Mouse (Mus musculus) gastrocnemius, postnatal 36 days (tissue): Measurements from ENCODE around the gene Rnf5. TPM values are rescaled to one million over a fixed set of nuclear protein-coding genes. Genes with fewer than 3 reads are reported as not detected.

Experiments
- DNase-seq, 2 experiments: peaks; one replicate each; pipeline ENCODE4 v3.0.0; 2022
- intact Hi-C: fragments of 180-260 bp; cut with DNase I; formaldehyde crosslinking; loops from one replicate; pipeline ENCODE4 v1.15.1; 2025
- total RNA-seq, 2 experiments: library from RNA; stranded (reverse); gene quantifications; 2 replicates each; pipeline ENCODE4 v1.2.3; 2021

The Rnf5 gene
- total RNA-seq, 2 experiments from 2014 or later = 17.3 to 18.0 TPM

DNA sequence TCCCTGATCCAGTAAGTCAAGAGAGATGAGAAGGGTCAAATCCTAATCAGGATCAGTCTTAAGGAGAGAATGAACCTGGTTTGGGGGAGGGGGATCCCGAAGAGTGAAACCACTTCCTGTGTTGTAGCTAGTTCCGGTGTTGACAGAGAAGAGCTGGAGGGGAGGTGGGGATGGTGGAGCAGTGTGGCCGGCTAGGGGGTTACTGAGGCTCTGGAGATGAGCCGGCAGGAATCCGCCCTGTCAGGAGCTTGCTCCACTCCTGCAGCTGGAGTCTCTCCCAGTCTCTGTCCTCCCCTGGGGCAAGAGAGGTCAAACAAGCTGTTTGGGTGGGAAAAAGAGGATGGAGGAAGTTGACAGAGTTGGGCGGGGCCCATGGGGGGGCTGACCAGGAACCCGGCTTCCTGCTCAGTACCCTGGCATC is 13.8 kb downstream of the Rnf5 start, which contains the start of gene Gpsm3:
Gene Gpsm3, plus strand, starts transcription at position 126 of the 421 bp plus-strand sequence.
- intact Hi-C loops = loop anchor here (10.0 kb wide), 1 partner anchor 655 kb away; the partner anchor contains the start of gene Ddx39b
- peak; percentile 66 to 72 for DNase-seq

DNA sequence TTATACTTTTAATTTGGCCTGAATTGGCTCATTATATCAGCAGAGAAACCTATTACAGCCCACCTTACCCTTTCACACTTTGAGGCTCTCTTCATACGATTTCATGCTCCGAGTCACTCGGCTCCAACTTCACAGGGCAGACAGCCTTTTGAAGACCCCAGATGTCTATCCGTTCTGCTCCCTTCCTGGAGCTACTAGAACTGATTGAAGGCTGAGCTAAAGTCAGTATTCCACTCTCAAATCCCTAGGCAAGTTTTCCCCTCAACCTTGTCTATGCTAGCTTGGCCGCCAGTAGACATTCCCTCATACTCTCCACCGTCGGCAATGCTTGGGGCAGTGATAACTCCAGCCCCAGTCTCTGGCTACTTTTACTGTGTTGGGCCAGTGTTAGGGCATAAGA is 14.3 kb downstream of the Rnf5 start:
- DNase-seq = no peak
- intact Hi-C loops = no loop called here

DNA sequence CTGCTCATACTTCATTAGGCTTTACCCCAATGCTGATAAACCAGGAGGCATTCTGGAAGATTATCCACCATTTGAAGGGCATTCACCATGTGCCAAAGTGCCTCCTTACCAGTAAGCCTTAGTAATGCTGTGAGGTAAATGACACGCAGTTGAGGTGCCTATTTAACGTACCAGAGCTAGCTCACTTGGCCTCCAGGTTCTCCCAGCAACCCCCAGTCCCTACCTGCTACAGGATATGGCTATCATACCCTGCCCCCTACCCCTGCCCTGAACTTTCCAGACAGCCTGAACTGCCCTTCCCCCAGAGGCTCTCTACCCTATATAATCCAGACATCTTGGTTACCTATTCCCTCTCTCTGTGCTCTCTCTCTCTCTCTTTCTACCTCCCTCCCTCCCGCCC is 14.7 kb downstream of the Rnf5 start:
- intact Hi-C loops = no loop called here

DNA sequence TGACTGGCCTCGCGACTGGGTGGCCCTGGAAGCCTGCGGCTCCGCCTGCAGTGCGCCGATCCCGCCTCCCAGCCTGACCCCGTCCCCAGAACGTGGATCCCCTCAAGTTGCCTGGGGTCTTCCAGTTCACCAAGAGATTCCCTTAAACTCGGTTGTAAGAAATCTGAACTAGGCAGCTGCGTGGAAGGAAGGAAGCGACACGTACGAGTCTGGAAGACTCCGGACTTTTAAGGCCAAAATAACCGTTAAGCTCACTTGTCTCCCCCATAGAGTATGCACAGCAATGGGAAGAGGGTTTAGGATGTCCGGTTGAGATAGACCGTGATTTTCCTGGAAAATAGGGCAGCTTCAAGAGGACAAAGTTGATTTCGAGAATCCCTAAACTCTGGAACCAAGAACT is 15.7 kb downstream of the Rnf5 start:
- intact Hi-C loops = no loop called here
- DNase-seq = no peak

More for the DNA sequence above, 14.7 kb downstream of the Rnf5 start:
- no peak for DNase-seq

DNA sequence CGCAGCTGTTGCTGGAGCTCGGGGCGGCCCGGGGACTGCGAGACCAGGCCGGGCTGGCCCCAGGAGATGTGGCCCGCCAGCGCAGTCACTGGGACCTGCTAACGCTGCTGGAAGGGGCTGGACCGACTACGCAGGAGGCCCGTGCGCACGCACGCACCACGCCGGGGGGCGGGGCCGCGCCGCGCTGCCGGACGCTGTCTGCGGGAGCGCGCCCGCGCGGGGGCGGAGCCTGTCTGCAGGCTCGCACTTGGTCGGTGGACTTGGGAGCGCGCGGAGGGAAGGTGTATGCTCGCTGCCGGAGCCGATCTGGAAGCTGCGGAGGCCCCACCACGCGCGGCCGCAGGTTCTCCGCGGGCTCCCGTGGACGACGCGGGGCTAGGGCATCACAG is 16.1 kb downstream of the Rnf5 start:
- peak; percentile 94 to 98 for DNase-seq
- intact Hi-C loops = no loop called here

DNA sequence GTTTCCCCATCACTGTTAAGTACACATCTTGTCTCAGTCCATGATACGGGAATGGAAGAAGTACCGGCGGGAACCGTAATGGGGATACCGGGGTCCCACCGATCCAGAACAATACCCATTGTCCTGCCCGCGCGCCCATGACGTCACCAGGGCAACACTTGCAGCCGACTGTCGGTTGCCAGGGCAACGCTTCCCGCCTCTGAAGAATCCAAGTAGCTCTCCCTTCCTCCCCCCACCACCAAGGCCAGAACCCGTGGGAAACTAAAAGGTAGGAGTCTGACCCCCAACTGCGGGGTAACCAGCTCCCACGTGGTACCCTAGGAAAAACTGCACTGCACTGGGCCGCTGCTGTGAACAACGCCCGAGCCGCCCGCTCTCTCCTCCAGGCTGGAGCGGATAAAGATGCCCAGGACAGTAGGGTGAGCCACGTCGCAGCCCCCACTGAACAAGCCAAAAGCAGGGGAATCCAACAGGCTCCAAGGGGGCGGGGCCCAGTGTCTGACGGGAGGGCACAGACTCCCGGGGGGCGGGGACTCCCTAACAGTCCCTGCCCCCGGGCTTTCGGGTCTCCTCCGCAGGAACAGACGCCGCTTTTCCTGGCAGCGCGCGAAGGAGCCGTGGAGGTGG is 16.6 kb downstream of the Rnf5 start:
- intact Hi-C loops = no loop called here
- DNase-seq = peak in 1 of 2 experiments; percentile 81

DNA sequence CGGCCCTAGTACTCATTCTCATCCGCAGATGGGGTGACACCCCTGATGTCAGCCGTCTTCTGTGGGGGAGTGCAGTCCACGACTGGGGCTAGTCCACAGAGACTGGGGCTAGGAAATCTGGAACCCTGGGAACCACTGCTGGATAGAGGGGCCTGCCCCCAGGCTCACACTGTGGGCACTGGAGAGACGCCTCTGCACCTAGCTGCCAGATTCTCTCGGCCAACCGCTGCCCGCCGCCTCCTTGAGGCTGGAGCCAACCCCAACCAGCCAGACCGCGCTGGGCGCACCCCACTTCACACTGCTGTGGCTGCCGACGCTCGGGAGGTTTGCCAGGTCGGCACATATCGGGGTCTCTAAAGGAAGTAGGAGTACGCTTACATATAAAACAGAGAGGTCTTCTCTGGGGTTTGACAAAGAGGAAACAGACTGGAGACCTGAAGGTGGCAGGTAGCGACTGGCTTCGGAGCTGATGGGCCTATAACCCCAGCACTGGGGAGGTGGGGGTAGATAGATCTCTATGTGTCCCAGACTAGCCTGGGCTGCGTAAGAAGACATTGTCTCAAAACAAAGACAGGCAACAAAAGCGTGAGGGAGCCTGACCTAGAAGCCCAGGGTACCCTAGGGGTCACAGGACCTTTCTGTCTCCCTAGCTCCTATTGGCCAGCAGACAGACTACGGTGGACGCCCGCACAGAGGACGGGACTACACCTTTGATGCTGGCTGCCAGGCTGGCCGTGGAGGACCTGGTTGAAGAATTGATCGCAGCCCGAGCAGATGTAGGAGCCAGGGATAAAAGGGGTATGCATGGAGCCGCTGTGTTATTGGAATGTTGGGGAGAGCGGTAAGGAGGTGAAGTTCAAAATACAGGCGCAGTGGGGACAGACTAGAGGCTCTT is 17.4 kb downstream of the Rnf5 start:
- intact Hi-C loops = no loop called here
- no peak for DNase-seq

DNA sequence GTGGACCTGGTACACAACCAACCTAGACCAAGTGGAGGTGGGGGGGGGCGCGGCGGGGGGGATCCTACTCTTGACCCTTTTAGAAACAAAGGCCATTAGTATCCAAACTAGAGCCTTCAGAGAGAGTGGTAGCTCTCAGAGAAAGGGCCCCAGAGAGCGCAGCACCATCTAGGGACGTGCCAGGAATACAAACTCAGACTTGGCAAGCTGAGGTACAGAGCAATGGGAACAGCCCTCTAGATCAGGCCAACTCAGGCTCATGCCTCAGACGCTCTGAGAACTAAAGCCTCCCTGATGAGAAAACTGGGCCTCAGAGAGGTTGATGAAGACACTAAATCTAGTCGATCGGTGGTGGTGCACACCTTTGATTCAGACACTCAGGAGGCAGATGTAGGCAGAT is 18.4 kb downstream of the Rnf5 start:
- intact Hi-C loops = no loop called here
- no peak for DNase-seq

DNA sequence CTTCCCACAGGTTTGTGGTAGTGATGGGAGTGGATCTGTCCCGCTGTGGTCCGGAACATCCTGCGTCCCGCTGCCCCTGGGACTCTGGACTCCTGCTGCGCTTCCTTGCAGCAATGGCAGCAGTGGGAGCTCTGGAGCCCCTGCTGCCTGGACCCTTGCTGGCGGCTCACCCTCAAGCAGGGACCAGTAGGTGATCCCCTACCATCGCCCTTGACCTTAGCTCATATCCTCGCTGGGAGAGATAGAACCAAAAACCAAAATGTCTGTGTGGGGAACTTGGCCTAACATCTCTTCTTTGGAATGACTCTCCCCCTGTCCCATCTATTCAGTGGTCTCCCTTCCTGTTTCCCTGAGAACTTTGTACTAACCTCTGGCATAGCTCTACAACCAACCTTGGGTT is 19.7 kb downstream of the Rnf5 start:
- DNase-seq = no peak
- intact Hi-C loops = no loop called here

DNA sequence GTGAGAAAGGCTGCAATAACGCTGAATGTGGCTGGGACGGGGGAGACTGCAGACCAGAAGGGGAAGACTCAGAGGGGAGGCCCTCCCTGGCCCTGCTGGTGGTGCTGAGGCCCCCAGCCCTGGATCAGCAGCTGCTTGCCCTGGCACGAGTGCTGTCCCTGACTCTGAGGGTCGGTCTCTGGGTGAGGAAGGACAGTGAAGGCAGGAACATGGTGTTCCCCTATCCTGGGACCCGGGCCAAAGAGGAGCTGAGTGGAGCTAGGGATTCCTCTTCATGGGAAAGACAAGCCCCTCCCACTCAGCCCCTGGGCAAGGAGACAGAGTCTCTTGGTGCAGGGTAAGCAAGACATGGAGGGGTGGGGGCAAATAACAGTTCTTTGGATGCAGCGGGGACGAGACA is 20.1 kb downstream of the Rnf5 start:
- DNase-seq = no peak
- intact Hi-C loops = no loop called here

DNA sequence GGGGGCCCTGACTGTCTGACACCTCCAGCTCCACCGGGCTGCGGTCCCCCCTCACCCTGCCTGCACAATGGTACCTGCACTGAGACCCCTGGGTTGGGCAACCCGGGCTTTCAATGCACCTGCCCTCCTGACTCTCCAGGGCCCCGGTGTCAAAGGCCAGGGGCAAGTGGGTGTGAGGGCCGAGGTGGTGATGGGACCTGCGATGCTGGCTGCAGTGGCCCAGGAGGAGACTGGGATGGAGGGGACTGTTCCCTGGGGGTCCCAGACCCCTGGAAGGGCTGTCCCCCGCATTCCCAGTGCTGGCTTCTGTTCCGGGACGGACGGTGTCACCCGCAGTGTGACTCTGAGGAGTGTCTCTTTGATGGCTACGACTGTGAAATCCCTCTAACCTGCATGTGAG is 21.0 kb downstream of the Rnf5 start:
- intact Hi-C loops = no loop called here
- DNase-seq = no peak

DNA sequence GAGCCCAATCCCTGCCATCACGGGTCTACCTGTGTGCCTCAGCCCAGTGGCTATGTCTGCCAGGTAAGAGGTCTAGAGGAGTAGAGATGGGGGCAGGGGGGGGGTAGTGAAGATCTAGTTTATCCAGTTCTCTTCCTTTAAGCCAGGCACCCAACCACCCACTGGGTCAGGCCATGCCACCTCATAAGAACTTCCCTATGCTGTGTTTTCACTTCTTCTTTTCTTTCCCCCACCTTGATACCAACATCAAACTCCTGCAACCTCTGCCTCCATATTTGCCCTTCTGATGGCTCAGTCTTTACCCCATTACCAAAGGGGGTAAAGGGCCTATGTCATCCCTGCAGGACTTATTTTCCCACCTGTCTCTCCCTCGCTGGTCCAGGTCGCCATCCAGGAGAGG is 25.4 kb downstream of the Rnf5 start:
- no peak for DNase-seq

DNA sequence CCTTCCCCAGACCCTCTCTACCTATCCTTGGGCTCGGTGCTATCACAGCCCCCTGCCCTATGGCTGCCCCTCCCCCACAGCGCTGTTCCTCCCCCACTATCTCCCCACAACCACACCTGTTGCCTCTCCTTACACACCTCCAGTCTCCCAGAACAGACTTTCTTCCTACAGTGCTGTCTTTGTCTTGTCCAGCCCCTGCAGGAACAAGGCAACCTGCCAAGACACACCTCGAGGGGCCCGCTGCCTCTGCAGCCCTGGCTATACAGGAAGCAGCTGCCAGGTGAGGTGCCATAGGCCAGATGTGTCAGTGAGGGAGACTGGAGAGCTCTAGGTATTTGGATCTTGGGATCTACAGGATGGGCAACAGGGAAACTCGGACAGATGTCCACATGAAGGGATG is 26.9 kb downstream of the Rnf5 start:
- intact Hi-C loops = no loop called here
- DNase-seq = no peak

More for the DNA sequence above, 25.4 kb downstream of the Rnf5 start:
- intact Hi-C loops = no loop called here

DNA sequence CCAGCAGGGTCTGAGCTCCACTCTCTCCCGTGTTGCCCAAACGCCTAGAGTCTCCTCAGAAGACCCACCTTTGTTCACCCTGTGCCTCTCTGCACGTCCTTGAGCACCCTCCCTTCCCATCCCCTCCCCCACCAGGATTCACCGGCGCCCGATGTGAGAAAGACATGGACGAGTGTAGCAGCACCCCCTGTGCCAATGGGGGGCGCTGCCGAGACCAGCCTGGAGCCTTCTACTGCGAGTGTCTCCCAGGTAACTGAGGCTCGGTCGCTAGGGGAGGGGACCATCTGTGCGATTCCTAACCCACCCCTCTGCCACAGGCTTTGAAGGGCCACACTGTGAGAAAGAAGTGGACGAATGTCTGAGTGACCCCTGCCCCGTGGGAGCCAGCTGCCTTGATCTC is 31.1 kb downstream of the Rnf5 start:
- intact Hi-C loops = loop anchor here (5.0 kb wide), 1 partner anchor 45 kb away; the partner anchor contains the start of gene Egfl8
- DNase-seq = no peak

DNA sequence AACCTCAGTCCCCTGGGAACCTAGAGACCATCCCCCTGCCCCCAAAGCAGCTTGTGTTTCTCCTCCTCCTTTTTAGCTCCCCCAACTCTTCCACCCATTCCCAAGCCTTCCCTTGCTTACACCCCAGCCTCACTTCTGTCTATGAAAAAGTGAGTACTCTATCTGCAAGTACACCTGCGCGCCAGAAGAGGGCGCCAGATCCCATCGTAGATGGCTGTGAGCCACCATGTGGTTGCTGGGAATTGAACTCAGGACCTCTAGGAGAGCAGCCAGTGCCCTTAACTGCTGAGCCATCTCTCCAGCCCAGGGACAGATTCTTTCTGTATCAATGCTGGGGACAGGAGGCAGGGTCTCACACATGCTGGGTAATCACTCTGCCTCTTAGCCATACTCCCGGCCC is 31.6 kb downstream of the Rnf5 start:
- DNase-seq = no peak
- intact Hi-C loops = loop anchor here (5.0 kb wide), 1 partner anchor 45 kb away; the partner anchor contains the start of gene Egfl8

DNA sequence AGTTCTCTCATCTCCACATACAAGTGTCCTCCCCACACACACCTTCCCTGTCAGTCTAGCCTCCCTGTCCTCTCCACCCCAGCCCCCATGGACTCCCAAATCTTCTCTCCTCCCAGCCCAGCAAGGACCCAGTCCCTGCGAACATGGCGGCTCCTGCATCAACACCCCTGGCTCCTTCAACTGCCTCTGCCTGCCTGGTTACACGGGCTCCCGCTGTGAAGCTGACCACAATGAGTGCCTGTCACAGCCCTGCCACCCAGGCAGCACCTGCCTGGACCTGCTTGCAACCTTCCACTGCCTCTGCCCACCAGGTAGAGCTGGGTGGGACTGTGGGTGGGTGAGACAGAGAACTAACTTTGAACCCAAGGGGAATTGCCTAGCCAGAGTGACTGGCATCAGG is 33.6 kb downstream of the Rnf5 start:
- intact Hi-C loops = loop anchor here (5.0 kb wide), 1 partner anchor 47 kb away; the partner anchor contains the start of gene Egfl8
- DNase-seq = no peak

DNA sequence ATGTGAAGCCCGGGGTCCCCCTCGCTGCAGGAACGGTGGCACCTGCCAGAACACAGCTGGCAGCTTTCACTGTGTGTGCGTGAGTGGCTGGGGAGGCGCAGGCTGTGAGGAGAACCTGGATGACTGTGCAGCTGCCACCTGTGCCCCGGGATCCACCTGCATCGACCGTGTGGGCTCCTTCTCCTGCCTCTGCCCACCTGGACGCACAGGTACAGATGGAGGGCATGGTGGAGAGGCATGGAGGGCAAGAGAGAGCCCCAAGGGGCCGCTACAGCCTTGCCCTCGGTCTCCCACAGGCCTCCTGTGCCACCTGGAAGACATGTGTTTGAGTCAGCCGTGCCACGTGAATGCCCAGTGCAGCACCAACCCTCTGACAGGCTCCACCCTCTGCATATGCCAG is 35.1 kb downstream of the Rnf5 start:
- DNase-seq = no peak
- intact Hi-C loops = no loop called here

DNA sequence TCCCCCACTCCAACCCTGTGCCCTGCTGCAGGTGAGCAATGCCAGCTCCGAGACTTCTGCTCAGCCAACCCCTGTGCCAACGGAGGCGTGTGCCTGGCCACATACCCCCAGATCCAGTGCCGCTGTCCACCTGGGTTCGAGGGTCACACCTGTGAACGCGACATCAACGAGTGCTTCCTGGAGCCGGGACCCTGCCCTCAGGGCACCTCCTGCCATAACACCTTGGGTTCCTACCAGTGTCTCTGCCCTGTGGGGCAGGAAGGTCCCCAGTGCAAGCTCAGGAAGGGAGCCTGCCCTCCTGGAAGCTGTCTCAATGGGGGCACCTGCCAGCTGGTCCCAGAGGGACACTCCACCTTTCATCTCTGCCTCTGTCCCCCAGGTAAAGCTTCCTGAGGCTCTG is 36.2 kb downstream of the Rnf5 start:
- intact Hi-C loops = no loop called here
- DNase-seq = no peak

DNA sequence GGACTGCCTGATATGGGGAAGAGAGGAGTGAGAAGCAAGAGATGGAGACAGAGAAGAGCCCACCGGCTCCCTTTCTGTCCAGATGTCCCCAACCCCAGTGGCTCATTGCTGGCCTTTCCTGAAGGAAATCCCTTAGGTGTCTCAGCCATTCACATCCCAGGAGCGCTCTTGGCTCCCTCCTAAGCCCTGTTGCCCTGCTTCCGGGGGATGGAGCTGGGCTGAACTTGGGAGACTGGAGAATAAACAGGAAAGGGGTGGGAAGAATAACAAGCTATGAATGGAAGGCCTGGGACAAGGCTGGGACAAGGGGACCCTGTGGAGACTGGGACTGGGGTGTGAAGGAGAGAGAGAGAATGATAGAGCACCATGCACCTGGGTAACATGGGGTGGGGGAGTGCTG is 38.7 kb downstream of the Rnf5 start:
- no peak for DNase-seq
- intact Hi-C loops = no loop called here

DNA sequence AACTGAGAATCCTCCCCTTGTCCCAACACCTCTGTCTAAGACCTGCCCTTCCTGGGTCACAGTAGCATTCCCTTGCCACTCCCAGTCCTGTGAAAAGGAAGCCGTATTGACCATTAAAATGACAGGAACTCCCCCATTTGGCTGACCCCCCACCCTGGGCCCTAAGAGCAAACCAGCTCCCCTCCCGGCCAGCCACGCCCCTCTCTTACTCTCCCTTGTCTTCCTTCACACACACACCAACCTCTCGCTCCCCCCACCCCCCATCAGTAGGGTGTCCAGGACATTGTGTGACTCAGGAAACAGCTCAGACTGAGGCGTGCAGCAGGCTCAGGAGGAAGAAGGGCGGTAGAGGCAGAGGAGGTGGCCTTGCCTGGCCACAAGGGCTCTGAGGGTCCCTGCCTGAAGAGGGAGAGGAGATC is 39.5 kb downstream of the Rnf5 start, which contains the start of gene Notch4:
Gene Notch4, plus strand, starts transcription at position 266 of the 419 bp plus-strand sequence.
- DNase-seq = peak in 1 of 2 experiments; percentile 36
- intact Hi-C loops = no loop called here

DNA sequence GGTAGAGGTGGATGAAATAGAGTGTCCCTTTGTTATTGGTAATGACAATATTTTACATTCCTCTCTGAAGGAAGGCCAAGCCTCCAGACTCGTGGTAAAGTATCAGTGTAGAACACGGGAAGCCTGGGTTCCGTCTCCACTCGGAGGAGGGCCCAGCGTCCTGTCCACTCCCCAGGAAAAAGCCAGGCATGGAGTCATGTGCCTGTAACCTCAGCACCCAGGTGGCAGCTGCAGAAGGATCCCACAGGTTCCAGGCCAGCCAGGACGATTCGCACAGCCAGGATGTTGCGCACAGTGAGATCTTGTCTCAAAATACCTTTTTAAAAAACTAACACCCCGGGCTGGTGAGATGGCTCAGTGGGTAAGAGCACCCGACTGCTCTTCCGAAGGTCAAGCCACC is 40.1 kb downstream of the Rnf5 start:
- intact Hi-C loops = no loop called here
- no peak for DNase-seq

DNA sequence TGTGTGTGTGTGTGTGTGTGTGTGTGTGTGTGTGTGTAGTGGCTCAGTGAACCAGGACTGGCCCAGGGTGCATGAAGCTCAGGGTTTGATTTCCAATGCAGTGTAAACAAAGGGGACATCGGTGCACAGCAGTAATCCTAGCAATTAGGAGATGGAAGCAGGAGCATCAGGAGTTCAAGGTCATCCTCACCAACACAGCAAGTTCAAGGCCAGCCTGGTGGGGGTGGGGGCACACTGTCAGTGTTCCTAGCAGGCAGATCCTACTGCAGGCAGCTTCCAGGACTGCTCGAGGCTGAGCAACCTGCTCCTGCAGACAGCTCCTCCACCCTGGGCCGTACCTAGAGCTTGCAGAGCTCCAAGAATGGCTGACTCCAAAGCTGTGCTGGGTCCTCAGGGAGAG is 40.9 kb downstream of the Rnf5 start:
- no peak for DNase-seq
- intact Hi-C loops = no loop called here
